Mouse (Mus musculus) CH12.LX (cell line): Measurements from ENCODE around the gene Tubb5.

Source experiments
- CTCF ChIP-seq, 2 experiments: IDR thresholded peaks in 1 of 2; conservative IDR thresholded peaks in 1 of 2; 2 replicates each; pipeline ENCODE4 v1.5.1; 2011 to 2012; ENCODE audit warnings: low read depth in 2 of 2, low read length in 2 of 2, improper control_type of control experiment in 1 of 2, inconsistent platforms in 1 of 2, mild to moderate bottlenecking in 1 of 2, moderate library complexity in 1 of 2
- EP300 ChIP-seq: IDR thresholded peaks from 2 replicates; pipeline ENCODE4 v1.6.1; 2011; ENCODE audit warnings: low read length, improper control_type of control experiment
- ETS1 ChIP-seq: conservative IDR thresholded peaks from 2 replicates; pipeline ENCODE4 v1.6.1; 2012; ENCODE audit warnings: low read depth, mild to moderate bottlenecking, inconsistent platforms, low read length, improper control_type of control experiment, moderate library complexity
- HCFC1 ChIP-seq: IDR thresholded peaks from 2 replicates; pipeline ENCODE4 v1.6.1; 2012; ENCODE audit warnings: low read depth, mild to moderate bottlenecking, inconsistent platforms, low read length, improper control_type of control experiment
- MAX ChIP-seq: IDR thresholded peaks from 2 replicates; pipeline ENCODE4 v1.6.1; 2011; ENCODE audit warnings: low read length, improper control_type of control experiment
- MEF2A ChIP-seq: IDR thresholded peaks from 2 replicates; pipeline ENCODE4 v1.6.1; 2014; ENCODE audit warnings: low read depth, mild to moderate bottlenecking, inconsistent platforms, low read length, improper control_type of control experiment, borderline replicate concordance
- POLR2A ChIP-seq: IDR thresholded peaks from 2 replicates; pipeline ENCODE4 v1.6.1; 2011; ENCODE audit warnings: low read depth, mild to moderate bottlenecking, improper control_type of control experiment, low read length
- UBTF ChIP-seq: IDR thresholded peaks from 2 replicates; pipeline ENCODE4 v1.6.1; 2012; ENCODE audit warnings: low read depth, mild to moderate bottlenecking, inconsistent platforms, low read length, improper control_type of control experiment, moderate library complexity
- ZC3H11A ChIP-seq: IDR thresholded peaks from 2 replicates; pipeline ENCODE4 v1.6.1; 2012; ENCODE audit warnings: low read depth, mild to moderate bottlenecking, inconsistent platforms, low read length, improper control_type of control experiment

- no peak for TF ChIP-seq POLR2A
- TF ChIP-seq EP300: no peak
- no peak for TF ChIP-seq MEF2A
- TF ChIP-seq CTCF (conservative IDR thresholded peaks at IDR 0.05 in 1 of 2, IDR thresholded peaks at IDR 0.05 in 1 of 2; ENCODE audit: low read depth in 2 of 2, low read length in 2 of 2): no peak
- TF ChIP-seq UBTF: no peak
- TF ChIP-seq MAX: no peak
- TF ChIP-seq ZC3H11A: no peak
- TF ChIP-seq HCFC1: no peak
- TF ChIP-seq ETS1: no peak
Observed at GRCm38 (mm10) chr17:35792837-35793236, 45.3 kb downstream of the Tubb5 start.
